Comparison of ENCODE assay signal across 8 mouse cellular contexts in the genomic region with DNA sequence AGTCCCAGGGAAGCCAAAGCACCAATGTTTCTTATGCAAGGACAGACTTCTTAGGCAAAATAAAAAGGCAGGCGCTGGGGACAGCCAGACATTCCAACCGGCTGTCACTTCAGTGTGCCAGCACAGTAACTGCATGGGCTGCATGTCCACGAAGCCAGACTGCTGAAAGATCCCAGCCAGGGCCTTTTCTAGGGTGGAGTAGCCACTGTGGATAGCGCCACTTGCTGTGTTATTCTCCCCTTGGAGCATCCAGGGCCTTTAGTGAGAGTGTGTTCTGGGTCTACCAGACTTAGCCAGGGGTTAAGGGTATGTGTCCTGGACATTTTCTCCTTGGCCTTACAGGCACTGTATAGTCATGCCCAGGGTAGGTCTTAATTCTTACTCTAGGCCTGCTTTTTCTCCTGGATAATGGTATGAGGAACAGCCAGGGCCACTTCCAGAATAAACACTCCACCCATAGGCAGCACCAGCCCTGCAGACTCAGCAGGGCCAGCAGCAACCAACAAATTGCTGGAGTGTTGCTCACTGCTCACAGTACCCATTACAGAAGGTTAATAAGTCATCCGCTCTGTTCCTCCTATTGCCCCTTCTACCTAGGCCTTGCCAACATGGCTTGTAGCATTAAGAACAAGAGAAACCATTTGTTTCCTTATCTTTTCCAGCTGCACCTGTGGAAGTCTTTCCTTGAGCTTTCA. TPM values are rescaled to one million over a fixed set of nuclear protein-coding genes. Genes with fewer than 3 reads are reported as not detected.
DNase-seq lines count a peak whose midpoint lies in the region; ATAC-seq lines count a peak whose summit lies in the region.

No protein-coding gene starts in this region.

- H3K36me3 ChIP-seq in hindbrain, embryonic 12.5 days: peaks cover 6% of the 10 kb centered on the region
- peaks cover 10% of the 10 kb centered on the region for H3K36me3 ChIP-seq in limb, embryonic 15.5 days
- no peaks in the 10 kb centered on the region for H3K36me3 ChIP-seq in neural tube, embryonic 14.5 days (ENCODE audit: control insufficient read depth, insufficient read depth, low read length)

- peaks cover 17% of the 10 kb centered on the region for H3K4me1 ChIP-seq in hindbrain, embryonic 12.5 days
- H3K4me1 ChIP-seq in limb, embryonic 15.5 days: peaks cover 32% of the 10 kb centered on the region
- peaks cover 10% of the 10 kb centered on the region for H3K4me1 ChIP-seq in neural tube, embryonic 14.5 days (ENCODE audit: control insufficient read depth, insufficient read depth, low read length)

- no peaks in the 10 kb centered on the region for H3K9me3 ChIP-seq in hindbrain, embryonic 12.5 days (replicated peaks)
- H3K9me3 ChIP-seq in limb, embryonic 15.5 days: no peaks in the 10 kb centered on the region
- H3K9me3 ChIP-seq in neural tube, embryonic 14.5 days (ENCODE audit: control insufficient read depth, low read length): no peaks in the 10 kb centered on the region

- 61% methylated on average over 5 of the region's 5 CpGs for WGBS in hindbrain, embryonic 12.5 days
- WGBS in limb, embryonic 15.5 days: 57% methylated on average over 5 of the region's 5 CpGs
- 51% methylated on average over 5 of the region's 5 CpGs for WGBS in neural tube, embryonic 14.5 days

- H3K27me3 ChIP-seq in hindbrain, embryonic 12.5 days: no peaks in the 10 kb centered on the region
- H3K27me3 ChIP-seq in limb, embryonic 15.5 days: no peaks in the 10 kb centered on the region
- H3K27me3 ChIP-seq in neural tube, embryonic 14.5 days (ENCODE audit: control insufficient read depth, insufficient read depth, low read length): no peaks in the 10 kb centered on the region

- DNase-seq in 3134 (ENCODE audit: extremely low read depth, insufficient read length, low spot score) (peak; percentile 65), adipocyte (ENCODE audit: low spot score) (peak; percentile 33)
- DNase-seq in frontal cortex, postnatal 10 days (ENCODE audit: low spot score in 2 of 2): no peak
- DNase-seq in spleen, postnatal 14 days (ENCODE audit: low spot score in 2 of 2): no peak
- DNase-seq in frontal cortex, postnatal 14 days (ENCODE audit: low spot score in 2 of 2): no peak

- no peak overlapping the region for H3K4me2 ChIP-seq in hindbrain, embryonic 12.5 days (replicated peaks)
- peak overlapping the region; percentile 60 for H3K4me2 ChIP-seq in limb, embryonic 15.5 days
- H3K4me2 ChIP-seq in neural tube, embryonic 14.5 days (ENCODE audit: low read depth, low read length): no peak overlapping the region; the same call in 1 of the 2 replicates

- no peak for ATAC-seq in hindbrain, embryonic 12.5 days (ENCODE audit: low FRiP score)
- ATAC-seq in limb, embryonic 15.5 days (ENCODE audit: insufficient number of reproducible peaks, low FRiP score, low TSS enrichment, low read depth): no peak
- no peak for ATAC-seq in neural tube, embryonic 14.5 days (ENCODE audit: low read depth)

- H3K4me3 ChIP-seq in hindbrain, embryonic 12.5 days: no peak overlapping the region
- H3K4me3 ChIP-seq in limb, embryonic 15.5 days: peak overlapping the region; percentile 48; the same call in 1 of the 2 replicates
- no peak overlapping the region for H3K4me3 ChIP-seq in neural tube, embryonic 14.5 days (ENCODE audit: low read depth, low read length)

- peak overlapping the region; percentile 86 for H3K27ac ChIP-seq in hindbrain, embryonic 12.5 days
- peak overlapping the region; percentile 92 for H3K27ac ChIP-seq in limb, embryonic 15.5 days
- H3K27ac ChIP-seq in neural tube, embryonic 14.5 days (ENCODE audit: low read depth, low read length): peak overlapping the region; percentile 69

- no peak overlapping the region for H3K9ac ChIP-seq in hindbrain, embryonic 12.5 days
- H3K9ac ChIP-seq in limb, embryonic 15.5 days: no peak overlapping the region
- H3K9ac ChIP-seq in neural tube, embryonic 14.5 days (replicated peaks; ENCODE audit: low read depth, low read length): no peak overlapping the region

RNA-seq across cellular contexts. Expression of a gene that starts 6.8 kb away (rescaled TPM):
- polyA plus RNA-seq in hindbrain, embryonic 12.5 days (2016; fragmentation: Nextera tagmentation; extraction: Ambion mirVana): 34.0 and 34.3 TPM in 2 replicates
- 31.7 and 34.9 TPM in 2 replicates for polyA plus RNA-seq in limb, embryonic 15.5 days (2015; fragmentation: Nextera tagmentation; extraction: Ambion mirVana)
- polyA plus RNA-seq in neural tube, embryonic 14.5 days (2014; fragmentation: Nextera tagmentation; extraction: Ambion mirVana): 13.2 and 20.3 TPM in 2 replicates

RNA-seq across cellular contexts. Expression of a gene that starts 28.0 kb away (rescaled TPM):
- 13.1 and 13.8 TPM in 2 replicates for polyA plus RNA-seq in hindbrain, embryonic 12.5 days (2016; fragmentation: Nextera tagmentation; extraction: Ambion mirVana)
- 20.4 and 20.7 TPM in 2 replicates for polyA plus RNA-seq in limb, embryonic 15.5 days (2015; fragmentation: Nextera tagmentation; extraction: Ambion mirVana)
- 7.2 and 7.8 TPM in 2 replicates for polyA plus RNA-seq in neural tube, embryonic 14.5 days (2014; fragmentation: Nextera tagmentation; extraction: Ambion mirVana)

RNA-seq across cellular contexts. Expression of a gene that starts 37.1 kb away (rescaled TPM):
- polyA plus RNA-seq in hindbrain, embryonic 12.5 days (2016; fragmentation: Nextera tagmentation; extraction: Ambion mirVana): 112 and 119 TPM in 2 replicates
- polyA plus RNA-seq in limb, embryonic 15.5 days (2015; fragmentation: Nextera tagmentation; extraction: Ambion mirVana): 75.8 and 83.1 TPM in 2 replicates
- polyA plus RNA-seq in neural tube, embryonic 14.5 days (2014; fragmentation: Nextera tagmentation; extraction: Ambion mirVana): 179 and 194 TPM in 2 replicates

RNA-seq across cellular contexts. Expression of a gene that starts 46.0 kb away (rescaled TPM):
- 25.8 and 36.5 TPM in 2 replicates for polyA plus RNA-seq in hindbrain, embryonic 12.5 days (2016; fragmentation: Nextera tagmentation; extraction: Ambion mirVana)
- polyA plus RNA-seq in limb, embryonic 15.5 days (2015; fragmentation: Nextera tagmentation; extraction: Ambion mirVana): 36.8 and 81.2 TPM in 2 replicates
- polyA plus RNA-seq in neural tube, embryonic 14.5 days (2014; fragmentation: Nextera tagmentation; extraction: Ambion mirVana): 22.7 and 30.7 TPM in 2 replicates

RNA-seq across cellular contexts. Expression of a gene that starts 52.1 kb away (rescaled TPM):
- polyA plus RNA-seq in hindbrain, embryonic 12.5 days (2016; fragmentation: Nextera tagmentation; extraction: Ambion mirVana): 16.3 and 18.0 TPM in 2 replicates
- polyA plus RNA-seq in limb, embryonic 15.5 days (2015; fragmentation: Nextera tagmentation; extraction: Ambion mirVana): 41.5 and 45.1 TPM in 2 replicates
- 4.4 and 6.3 TPM in 2 replicates for polyA plus RNA-seq in neural tube, embryonic 14.5 days (2014; fragmentation: Nextera tagmentation; extraction: Ambion mirVana)

Comparison
In these comparisons a context has a peak if more than half of its experiments do, and no peak if none do; other contexts are left out.
1. DNase-seq: peak in 3134 (single experiment) and adipocyte (single experiment); none in frontal cortex, postnatal 10 days (0 of 2), spleen, postnatal 14 days (0 of 2) and frontal cortex, postnatal 14 days (0 of 2).
2. Peak in every context shown above with its lines, with median percentiles within 50 percentile points of each other: H3K27ac ChIP-seq.